Mouse (Mus musculus) heart, postnatal 0 days (tissue): ENCODE measurements around the gene 6430571L13Rik. TPM values are rescaled to one million over a fixed set of nuclear protein-coding genes. Genes with fewer than 3 reads are reported as not detected.

Experiments used
- ATAC-seq: fragments of 200-750 bp; cut with Nextera tagmentation; 2 replicates; pipeline ENCODE4 v1.8.0; 2017; ENCODE audit warnings: low read depth, moderate number of reproducible peaks, moderate library complexity; ENCODE audit not compliant: insufficient read depth
- DNase-seq: peaks from one replicate; pipeline ENCODE4 v3.0.0-alpha.2; 2016; ENCODE audit warnings: low spot score
- H3K27ac ChIP-seq: fragments of 300-500 bp; sonication (generic); 2 replicates; pipeline ENCODE4 v1.5.1; 2014; ENCODE audit warnings: low read depth, mild to moderate bottlenecking
- H3K27me3 ChIP-seq: fragments of 300-500 bp; sonication (generic); 2 replicates; pipeline ENCODE4 v1.6.1; 2014; ENCODE audit warnings: low read length, mixed read lengths; ENCODE audit not compliant: control insufficient read depth, insufficient read depth
- H3K36me3 ChIP-seq: fragments of 300-500 bp; sonication (generic); replicated peaks from 2 replicates; pipeline ENCODE4 v1.6.1; 2014; ENCODE audit warnings: low read length, mixed read lengths; ENCODE audit not compliant: control insufficient read depth, insufficient read depth
- H3K4me1 ChIP-seq: fragments of 300-500 bp; sonication (generic); 2 replicates; pipeline ENCODE4 v1.6.1; 2014; ENCODE audit warnings: antibody characterized with exemption; ENCODE audit not compliant: control insufficient read depth, insufficient read depth
- H3K4me2 ChIP-seq: fragments of 300-500 bp; sonication (generic); 2 replicates; pipeline ENCODE4 v1.6.1; 2014; ENCODE audit warnings: low read depth, mild to moderate bottlenecking, low read length, moderate library complexity
- H3K4me3 ChIP-seq: fragments of 300-500 bp; sonication (generic); 2 replicates; pipeline ENCODE4 v1.5.1; 2014; ENCODE audit warnings: low read depth, low read length
- H3K9ac ChIP-seq: fragments of 300-500 bp; sonication (generic); replicated peaks from 2 replicates; pipeline ENCODE4 v1.6.1; 2014; ENCODE audit warnings: low read depth, low read length, mixed read lengths
- H3K9me3 ChIP-seq: fragments of 300-500 bp; sonication (generic); replicated peaks from 2 replicates; pipeline ENCODE4 v1.6.1; 2016; ENCODE audit warnings: low read length; ENCODE audit not compliant: control insufficient read depth
- CTCF ChIP-seq: IDR thresholded peaks from 2 replicates; pipeline ENCODE4 v1.5.1; 2016; ENCODE audit warnings: antibody characterized with exemption, control low read depth, low read depth
- EP300 ChIP-seq: IDR thresholded peaks from 2 replicates; pipeline ENCODE4 v1.6.1; 2016; ENCODE audit warnings: antibody characterized with exemption, low read depth
- WGBS: fragments of 180-500 bp; shearing (Covaris S2); extraction: QIAGEN DNeasy Blood & Tissue Kit; methylation state at CpG from one replicate; pipeline ENCODE4 v1.1.7; 2014; 5-methylcytosine and 5-hydroxymethylcytosine counted together
- polyA plus RNA-seq: library from polyadenylated mRNA; unstranded; fragments of >200 nt; fragmentation: Nextera tagmentation; extraction: Ambion mirVana; gene quantifications from 2 replicates; pipeline ENCODE4 v1.2.1, GENCODE M21; 2015
- total RNA-seq: library from RNA; depleted of rRNA; stranded (reverse); fragments of >200 nt; gene quantifications from 2 replicates; pipeline ENCODE4 v1.2.3, GENCODE M21; 2014; ENCODE audit warnings: low replicate concordance

The 6430571L13Rik gene
- total and polyA plus RNA-seq, 2 experiments from 2014 or later: 3.1 to 11.0 TPM

- no peak overlapping the region for H3K4me3 ChIP-seq
- TF ChIP-seq CTCF (peak; percentile 17; the same call in 1 of the 2 replicates), EP300 (no peak)
- no peaks in the 10 kb centered on the region for H3K36me3 ChIP-seq
- DNase-seq (no peak), ATAC-seq (no peak)
- no peak overlapping the region for H3K4me2 ChIP-seq
- 8% methylated on average over 8 of the region's 8 CpGs for WGBS
- no peaks in the 10 kb centered on the region for H3K4me1 ChIP-seq
- H3K27me3 ChIP-seq: peaks cover 50% of the 10 kb centered on the region
- H3K9me3 ChIP-seq: no peaks in the 10 kb centered on the region
- H3K27ac ChIP-seq: no peak overlapping the region
- no peak overlapping the region for H3K9ac ChIP-seq
These were observed 34.2 kb downstream of the 6430571L13Rik start for GRCm38 (mm10) chr9:107374623-107375022.

GRCm38 (mm10) chr9:107375451-107375850 lies 35.0 kb downstream of the 6430571L13Rik start:
- WGBS: 36% methylated on average over 5 of the region's 5 CpGs
- ATAC-seq: no peak
- H3K4me1 ChIP-seq: no peaks in the 10 kb centered on the region
- H3K27me3 ChIP-seq: peaks cover 58% of the 10 kb centered on the region
- no peak overlapping the region for H3K4me2 ChIP-seq
- H3K27ac ChIP-seq: no peak overlapping the region
- H3K36me3 ChIP-seq: no peaks in the 10 kb centered on the region
- no peak for DNase-seq
- TF ChIP-seq CTCF (no peak), EP300 (no peak)
- no peak overlapping the region for H3K9ac ChIP-seq
- no peaks in the 10 kb centered on the region for H3K9me3 ChIP-seq
- H3K4me3 ChIP-seq: no peak overlapping the region

- no peak overlapping the region for H3K9ac ChIP-seq
These were observed 37.6 kb downstream of the 6430571L13Rik start for GRCm38 (mm10) chr9:107377961-107378512.

GRCm38 (mm10) chr9:107381723-107382122 lies 41.3 kb downstream of the 6430571L13Rik start:
- no peak for TF ChIP-seq EP300
- no peak for TF ChIP-seq CTCF
- no peak overlapping the region for H3K27ac ChIP-seq
- H3K9me3 ChIP-seq: no peaks in the 10 kb centered on the region
- H3K36me3 ChIP-seq: no peaks in the 10 kb centered on the region
- no peak overlapping the region for H3K4me3 ChIP-seq
- H3K4me2 ChIP-seq: no peak overlapping the region
- DNase-seq: peak; percentile 63
- 1% methylated on average over 8 of the region's 8 CpGs for WGBS
- ATAC-seq: peak; percentile 63
- H3K9ac ChIP-seq: no peak overlapping the region
- H3K4me1 ChIP-seq: no peaks in the 10 kb centered on the region
- peaks cover 75% of the 10 kb centered on the region for H3K27me3 ChIP-seq

More at GRCm38 (mm10) chr9:107377961-107378512, 37.6 kb downstream of the 6430571L13Rik start:
- TF ChIP-seq EP300 (no peak), CTCF (no peak)
- H3K4me3 ChIP-seq: peak overlapping the region; percentile 39
- peaks cover 84% of the 10 kb centered on the region for H3K27me3 ChIP-seq
- H3K4me2 ChIP-seq: peak overlapping the region; percentile 58
- no peaks in the 10 kb centered on the region for H3K4me1 ChIP-seq
- ATAC-seq (no peak), DNase-seq (no peak)
- WGBS: 1% methylated on average over 35 of the region's 35 CpGs
- no peaks in the 10 kb centered on the region for H3K9me3 ChIP-seq
- H3K27ac ChIP-seq: no peak overlapping the region
- no peaks in the 10 kb centered on the region for H3K36me3 ChIP-seq

DNA sequence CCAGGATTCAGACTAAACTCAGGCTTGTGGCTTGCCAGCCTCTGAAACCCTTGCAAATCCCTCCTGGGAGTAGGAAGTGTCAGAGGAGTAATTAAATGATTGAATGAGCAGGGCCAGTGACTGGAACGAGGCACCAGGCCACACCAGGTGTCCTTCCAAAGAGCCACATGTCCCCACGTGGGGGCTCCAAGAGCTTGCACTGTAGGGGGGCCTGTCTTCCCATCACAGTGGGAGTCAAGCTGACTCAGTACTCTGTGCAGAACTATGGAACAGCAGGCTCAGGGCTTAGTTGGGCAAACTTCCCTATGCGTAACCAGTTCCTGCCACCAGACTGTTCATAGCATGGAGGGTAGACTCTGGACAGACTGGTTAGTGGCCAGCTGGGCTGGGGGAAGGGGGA lies 44.0 kb downstream of the 6430571L13Rik start:
- TF ChIP-seq EP300: no peak
- TF ChIP-seq CTCF: no peak
- Histone ChIP-seq H3K36me3 (no peaks in the 10 kb centered on the region), H3K4me1 (no peaks in the 10 kb centered on the region), H3K4me3 (no peak overlapping the region), H3K9ac (no peak overlapping the region), H3K4me2 (no peak overlapping the region), H3K9me3 (no peaks in the 10 kb centered on the region), H3K27ac (no peak overlapping the region), H3K27me3 (peaks cover 50% of the 10 kb centered on the region)
- no peak for ATAC-seq
- DNase-seq: no peak
- WGBS: 48% methylated on average over 3 of the region's 3 CpGs

DNA sequence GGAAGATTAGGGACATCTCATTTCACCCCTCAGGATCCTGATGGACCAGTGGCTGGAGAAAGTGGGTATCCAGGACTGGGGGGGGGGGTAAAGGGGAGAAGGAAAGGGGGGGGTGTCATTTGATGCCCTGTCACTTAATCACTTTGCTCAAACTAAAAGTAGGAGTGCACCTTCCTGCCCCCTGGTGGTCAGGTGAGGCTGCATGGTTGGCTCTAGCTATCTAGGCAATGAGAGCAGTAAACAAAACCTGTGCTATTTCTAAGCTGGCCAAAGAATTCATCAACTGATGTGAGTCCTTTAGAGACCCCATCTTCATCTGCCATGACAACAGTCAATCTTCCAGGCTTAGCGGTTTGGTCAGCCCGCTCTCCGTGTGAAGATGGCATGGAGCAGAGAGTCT lies 46.3 kb downstream of the 6430571L13Rik start:
- Histone ChIP-seq H3K9me3 (no peaks in the 10 kb centered on the region), H3K4me1 (no peaks in the 10 kb centered on the region), H3K9ac (no peak overlapping the region), H3K4me3 (no peak overlapping the region), H3K4me2 (no peak overlapping the region), H3K36me3 (no peaks in the 10 kb centered on the region), H3K27me3 (peaks cover 27% of the 10 kb centered on the region), H3K27ac (no peak overlapping the region)
- DNase-seq (no peak), ATAC-seq (no peak)
- 69% methylated on average over 3 of the region's 3 CpGs for WGBS
- TF ChIP-seq EP300 (no peak), CTCF (peak; percentile 33)
